Mouse (Mus musculus): ENCODE measurements around the gene Ptprf. TPM values are rescaled to one million over a fixed set of nuclear protein-coding genes. Genes with fewer than 3 reads are reported as not detected.

Gene Ptprf
- polyA plus RNA-seq, 1 experiment from 2014 or later = 73.4 TPM

- H3K4me3 ChIP-seq (replicated peaks; ENCODE audit: low read depth, low read length) = no peak overlapping the region
- H3K27ac ChIP-seq (replicated peaks; ENCODE audit: low read depth, low read length) = no peak overlapping the region
- DNase-seq (no peak), ATAC-seq (ENCODE audit: low FRiP score, low TSS enrichment) (no peak)
- H3K9me3 ChIP-seq (ENCODE audit: control insufficient read depth, low read length) = no peaks in the 10 kb centered on the region
- no peaks in the 10 kb centered on the region for H3K4me1 ChIP-seq (ENCODE audit: control insufficient read depth, insufficient read depth, low read length)
- H3K9ac ChIP-seq (replicated peaks; ENCODE audit: low read length) = no peak overlapping the region
- H3K36me3 ChIP-seq (ENCODE audit: control insufficient read depth, insufficient read depth, low read length) = no peaks in the 10 kb centered on the region
- 97% methylated on average over 1 of the region's 1 CpGs for WGBS
- no peak overlapping the region for H3K4me2 ChIP-seq (ENCODE audit: low read length)
- no peaks in the 10 kb centered on the region for H3K27me3 ChIP-seq (ENCODE audit: control insufficient read depth, insufficient read depth, low read length)
These were observed 19.3 kb upstream of the Ptprf start for GRCm38 (mm10) chr4:118310461-118310860.

GRCm38 (mm10) chr4:118307533-118308263, 16.5 kb upstream of the Ptprf start:
- Histone ChIP-seq H3K4me1 (ENCODE audit: control insufficient read depth, insufficient read depth, low read length) (no peaks in the 10 kb centered on the region), H3K4me3 (replicated peaks; ENCODE audit: low read depth, low read length) (no peak overlapping the region), H3K9ac (replicated peaks; ENCODE audit: low read length) (no peak overlapping the region), H3K36me3 (ENCODE audit: control insufficient read depth, insufficient read depth, low read length) (no peaks in the 10 kb centered on the region), H3K27me3 (ENCODE audit: control insufficient read depth, insufficient read depth, low read length) (no peaks in the 10 kb centered on the region), H3K4me2 (ENCODE audit: low read length) (no peak overlapping the region), H3K9me3 (ENCODE audit: control insufficient read depth, low read length) (no peaks in the 10 kb centered on the region), H3K27ac (replicated peaks; ENCODE audit: low read depth, low read length) (no peak overlapping the region)
- DNase-seq (no peak), ATAC-seq (ENCODE audit: low FRiP score, low TSS enrichment) (no peak)
- WGBS = 93% methylated on average over 13 of the region's 13 CpGs

- Histone ChIP-seq H3K4me2 (ENCODE audit: low read length) (no peak overlapping the region), H3K4me3 (replicated peaks; ENCODE audit: low read depth, low read length) (no peak overlapping the region), H3K27me3 (ENCODE audit: control insufficient read depth, insufficient read depth, low read length) (no peaks in the 10 kb centered on the region), H3K9me3 (ENCODE audit: control insufficient read depth, low read length) (no peaks in the 10 kb centered on the region), H3K36me3 (ENCODE audit: control insufficient read depth, insufficient read depth, low read length) (no peaks in the 10 kb centered on the region), H3K9ac (replicated peaks; ENCODE audit: low read length) (no peak overlapping the region), H3K27ac (replicated peaks; ENCODE audit: low read depth, low read length) (no peak overlapping the region), H3K4me1 (ENCODE audit: control insufficient read depth, insufficient read depth, low read length) (no peaks in the 10 kb centered on the region)
- DNase-seq = no peak
- WGBS = 83% methylated on average over 21 of the region's 21 CpGs
- ATAC-seq (ENCODE audit: low FRiP score, low TSS enrichment) = no peak
These were observed 15.0 kb upstream of the Ptprf start for GRCm38 (mm10) chr4:118306113-118306696.

GRCm38 (mm10) chr4:118304984-118305383, 13.8 kb upstream of the Ptprf start:
- Histone ChIP-seq H3K4me3 (replicated peaks; ENCODE audit: low read depth, low read length) (no peak overlapping the region), H3K4me1 (ENCODE audit: control insufficient read depth, insufficient read depth, low read length) (no peaks in the 10 kb centered on the region), H3K9me3 (ENCODE audit: control insufficient read depth, low read length) (no peaks in the 10 kb centered on the region), H3K27me3 (ENCODE audit: control insufficient read depth, insufficient read depth, low read length) (no peaks in the 10 kb centered on the region), H3K9ac (replicated peaks; ENCODE audit: low read length) (no peak overlapping the region), H3K4me2 (ENCODE audit: low read length) (no peak overlapping the region), H3K27ac (replicated peaks; ENCODE audit: low read depth, low read length) (no peak overlapping the region), H3K36me3 (ENCODE audit: control insufficient read depth, insufficient read depth, low read length) (no peaks in the 10 kb centered on the region)
- 68% methylated on average over 4 of the region's 4 CpGs for WGBS
- DNase-seq (no peak), ATAC-seq (ENCODE audit: low FRiP score, low TSS enrichment) (no peak)

GRCm38 (mm10) chr4:118297844-118298243, 6.6 kb upstream of the Ptprf start:
- DNase-seq = no peak

GRCm38 (mm10) chr4:118295651-118296561, 4.7 kb upstream of the Ptprf start:
- no peak overlapping the region for H3K4me2 ChIP-seq (ENCODE audit: low read length)
- no peaks in the 10 kb centered on the region for H3K9me3 ChIP-seq (ENCODE audit: control insufficient read depth, low read length)
- H3K27me3 ChIP-seq (ENCODE audit: control insufficient read depth, insufficient read depth, low read length) = no peaks in the 10 kb centered on the region
- no peak overlapping the region for H3K4me3 ChIP-seq (replicated peaks; ENCODE audit: low read depth, low read length)
- H3K4me1 ChIP-seq (ENCODE audit: control insufficient read depth, insufficient read depth, low read length) = peaks cover 10% of the 10 kb centered on the region
- H3K27ac ChIP-seq (replicated peaks; ENCODE audit: low read depth, low read length) = no peak overlapping the region
- ATAC-seq (ENCODE audit: low FRiP score, low TSS enrichment) (no peak), DNase-seq (no peak)
- H3K36me3 ChIP-seq (ENCODE audit: control insufficient read depth, insufficient read depth, low read length) = no peaks in the 10 kb centered on the region
- no peak overlapping the region for H3K9ac ChIP-seq (replicated peaks; ENCODE audit: low read length)
- WGBS = 61% methylated on average over 17 of the region's 17 CpGs

More at GRCm38 (mm10) chr4:118297844-118298243, 6.6 kb upstream of the Ptprf start:
- Histone ChIP-seq H3K9ac (replicated peaks; ENCODE audit: low read length) (no peak overlapping the region), H3K4me2 (ENCODE audit: low read length) (no peak overlapping the region), H3K9me3 (ENCODE audit: control insufficient read depth, low read length) (no peaks in the 10 kb centered on the region), H3K27me3 (ENCODE audit: control insufficient read depth, insufficient read depth, low read length) (no peaks in the 10 kb centered on the region), H3K4me3 (replicated peaks; ENCODE audit: low read depth, low read length) (no peak overlapping the region), H3K27ac (replicated peaks; ENCODE audit: low read depth, low read length) (no peak overlapping the region), H3K4me1 (ENCODE audit: control insufficient read depth, insufficient read depth, low read length) (peaks cover 5% of the 10 kb centered on the region; the same call in 1 of the 2 replicates), H3K36me3 (ENCODE audit: control insufficient read depth, insufficient read depth, low read length) (no peaks in the 10 kb centered on the region)
- peak; percentile 19; the same call in 1 of the 2 replicates for ATAC-seq (ENCODE audit: low FRiP score, low TSS enrichment)
- 9% methylated on average over 5 of the region's 5 CpGs for WGBS

GRCm38 (mm10) chr4:118294811-118295210, 3.6 kb upstream of the Ptprf start:
- Histone ChIP-seq H3K9me3 (ENCODE audit: control insufficient read depth, low read length) (no peaks in the 10 kb centered on the region), H3K36me3 (ENCODE audit: control insufficient read depth, insufficient read depth, low read length) (no peaks in the 10 kb centered on the region), H3K9ac (replicated peaks; ENCODE audit: low read length) (no peak overlapping the region), H3K27ac (replicated peaks; ENCODE audit: low read depth, low read length) (no peak overlapping the region), H3K4me3 (replicated peaks; ENCODE audit: low read depth, low read length) (no peak overlapping the region), H3K4me1 (ENCODE audit: control insufficient read depth, insufficient read depth, low read length) (peaks cover 13% of the 10 kb centered on the region), H3K27me3 (ENCODE audit: control insufficient read depth, insufficient read depth, low read length) (no peaks in the 10 kb centered on the region), H3K4me2 (ENCODE audit: low read length) (no peak overlapping the region)
- WGBS = 57% methylated on average over 4 of the region's 4 CpGs
- ATAC-seq (ENCODE audit: low FRiP score, low TSS enrichment) = no peak
- DNase-seq = no peak

- H3K27ac ChIP-seq (replicated peaks; ENCODE audit: low read depth, low read length) = no peak overlapping the region
- ATAC-seq (ENCODE audit: low FRiP score, low TSS enrichment) = no peak
- WGBS = 13% methylated on average over 11 of the region's 11 CpGs
These were observed 1.6 kb upstream of the Ptprf start for GRCm38 (mm10) chr4:118292741-118293306.

More at GRCm38 (mm10) chr4:118292741-118293306, 1.6 kb upstream of the Ptprf start:
- Histone ChIP-seq H3K9ac (replicated peaks; ENCODE audit: low read length) (no peak overlapping the region), H3K4me3 (replicated peaks; ENCODE audit: low read depth, low read length) (no peak overlapping the region), H3K9me3 (ENCODE audit: control insufficient read depth, low read length) (no peaks in the 10 kb centered on the region), H3K4me2 (ENCODE audit: low read length) (no peak overlapping the region), H3K36me3 (ENCODE audit: control insufficient read depth, insufficient read depth, low read length) (0 out of 2 replicates have a peak, but pooled peaks cover under 1% of the 10 kb centered on the region), H3K27me3 (ENCODE audit: control insufficient read depth, insufficient read depth, low read length) (no peaks in the 10 kb centered on the region), H3K4me1 (ENCODE audit: control insufficient read depth, insufficient read depth, low read length) (peaks cover 25% of the 10 kb centered on the region)
- peak; percentile 94 for DNase-seq
